Mouse (Mus musculus) splenic B cell, adult 2 months (primary cell): ENCODE measurements around the gene Ubn1.

Experiments
- DNase-seq: peaks from one replicate; pipeline ENCODE4 v3.0.0-alpha.2; 2011; ENCODE audit warnings: low read depth, low spot score
- H3K27me3 ChIP-seq: 2 replicates; pipeline ENCODE4 v1.6.1; 2012; ENCODE audit warnings: mild to moderate bottlenecking, low read length, moderate library complexity, mixed read lengths; ENCODE audit not compliant: control insufficient read depth, poor library complexity, insufficient read depth, severe bottlenecking
- H3K36me3 ChIP-seq: 2 replicates; pipeline ENCODE4 v1.6.1; 2012; ENCODE audit warnings: mild to moderate bottlenecking, low read length, moderate library complexity, mixed read lengths; ENCODE audit not compliant: control insufficient read depth, poor library complexity, insufficient read depth, severe bottlenecking

Gene Ubn1

DNA sequence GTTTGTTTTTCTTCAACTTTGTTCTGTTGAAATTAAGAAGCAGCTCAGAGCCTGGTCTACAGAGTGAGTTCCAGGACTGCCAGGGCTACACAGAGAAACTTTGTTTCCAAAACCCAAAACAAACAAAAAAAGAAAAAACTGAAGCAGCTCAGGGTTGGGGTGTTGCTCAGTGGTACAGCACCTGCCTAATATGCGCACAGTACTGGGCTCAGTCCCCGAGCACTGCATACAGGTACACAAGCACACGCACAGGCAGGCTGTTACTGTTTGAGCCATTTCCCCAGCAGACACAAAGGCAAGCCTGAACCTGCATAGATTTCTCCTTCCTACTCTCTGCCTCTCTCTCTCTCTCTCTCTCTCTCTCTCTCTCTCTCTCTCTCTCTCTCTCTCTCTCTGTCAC, 61.2 kb downstream of the Ubn1 start:
- Histone ChIP-seq H3K36me3 (no peaks in the 10 kb centered on the region), H3K27me3 (no peaks in the 10 kb centered on the region)
- no peak for DNase-seq

DNA sequence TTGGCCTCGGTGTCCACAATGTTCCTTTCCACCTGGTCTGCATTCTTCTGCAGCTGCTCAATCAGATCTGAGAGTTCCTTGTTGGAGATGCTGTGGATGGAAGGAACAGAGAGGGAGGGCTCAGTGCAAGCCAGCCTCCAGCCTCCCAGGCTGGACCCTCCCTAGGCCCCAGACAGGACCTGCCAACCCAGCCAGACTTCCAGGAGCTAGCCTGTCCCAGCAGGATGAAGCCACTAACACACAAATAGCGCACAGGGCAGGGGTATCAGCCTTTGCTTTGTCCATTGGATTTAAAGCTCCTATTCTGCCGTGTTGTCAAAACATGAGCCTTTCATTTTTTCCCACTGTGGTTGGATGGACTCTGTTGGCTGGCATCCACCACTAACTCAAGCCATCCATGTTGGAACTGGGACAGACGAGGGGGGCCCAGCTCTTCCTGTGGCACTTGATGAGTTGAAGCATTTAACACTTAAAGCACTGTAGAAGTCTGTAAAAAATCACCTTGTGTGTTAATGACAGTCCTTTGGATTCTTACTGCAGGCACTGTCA, 63.2 kb downstream of the Ubn1 start:
- Histone ChIP-seq H3K36me3 (no peaks in the 10 kb centered on the region), H3K27me3 (no peaks in the 10 kb centered on the region)
- DNase-seq, result no peak

DNA sequence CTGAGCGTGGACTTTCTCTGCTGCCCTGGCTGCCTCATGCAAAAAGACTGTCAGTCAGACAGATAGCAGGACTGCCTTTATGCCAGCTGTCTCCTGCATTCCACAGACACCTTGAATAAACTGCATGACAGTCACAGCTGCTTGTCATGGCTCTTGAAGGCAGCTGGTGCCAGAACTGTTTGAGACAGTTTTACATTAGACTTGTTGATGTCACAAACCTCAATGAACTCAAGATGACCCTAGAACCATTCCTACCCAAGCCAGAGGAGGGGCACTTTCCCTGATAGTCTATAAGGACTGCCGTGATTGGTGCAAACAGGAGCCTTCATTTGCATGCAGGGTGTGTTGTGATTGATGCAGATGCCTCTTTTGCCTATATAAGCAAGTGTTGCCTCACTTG, 63.7 kb downstream of the Ubn1 start:
- no peaks in the 10 kb centered on the region for H3K36me3 ChIP-seq
- no peaks in the 10 kb centered on the region for H3K27me3 ChIP-seq
- no peak for DNase-seq

DNA sequence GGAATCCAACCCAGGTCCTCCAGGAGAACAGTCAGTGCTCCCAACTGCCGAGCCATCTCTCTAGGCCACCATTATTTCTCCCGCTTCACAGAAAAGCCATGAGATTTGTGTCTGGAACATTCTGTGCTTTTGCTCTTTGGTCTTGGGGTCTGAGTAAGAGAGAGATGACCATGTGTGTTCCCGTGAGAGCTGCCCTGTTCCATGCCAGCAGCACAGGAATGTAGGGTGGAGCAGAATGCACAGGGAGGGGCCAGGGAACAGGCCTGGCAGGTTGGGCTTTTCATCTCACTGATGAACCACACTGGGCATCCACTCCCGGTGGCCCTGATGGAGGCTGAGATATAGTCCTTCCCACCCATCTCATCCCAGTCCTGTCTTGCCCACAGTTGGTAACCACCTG, 69.5 kb downstream of the Ubn1 start:
- DNase-seq, result no peak
- no peaks in the 10 kb centered on the region for H3K36me3 ChIP-seq
- no peaks in the 10 kb centered on the region for H3K27me3 ChIP-seq

DNA sequence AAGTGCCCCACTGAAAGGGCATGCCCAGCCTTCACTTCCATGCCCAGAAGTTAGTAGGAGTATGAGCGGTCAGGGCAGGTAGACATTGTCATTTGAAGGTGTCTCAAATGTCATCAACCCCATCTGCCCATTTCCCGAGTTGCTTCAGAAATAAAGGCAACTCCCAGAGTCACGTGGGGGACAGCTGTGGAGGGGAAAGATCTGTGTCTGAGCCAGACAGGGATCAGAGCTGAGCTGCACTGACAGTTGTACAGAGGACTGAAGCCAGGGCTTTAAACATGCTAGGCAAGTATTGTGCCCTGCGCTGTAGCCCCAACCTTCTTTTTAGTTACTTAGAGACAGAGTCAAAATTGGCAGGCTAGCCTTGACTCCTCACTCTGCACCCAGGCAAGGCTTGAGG, 70.0 kb downstream of the Ubn1 start:
- no peak for DNase-seq
- Histone ChIP-seq H3K36me3 (no peaks in the 10 kb centered on the region), H3K27me3 (no peaks in the 10 kb centered on the region)

DNA sequence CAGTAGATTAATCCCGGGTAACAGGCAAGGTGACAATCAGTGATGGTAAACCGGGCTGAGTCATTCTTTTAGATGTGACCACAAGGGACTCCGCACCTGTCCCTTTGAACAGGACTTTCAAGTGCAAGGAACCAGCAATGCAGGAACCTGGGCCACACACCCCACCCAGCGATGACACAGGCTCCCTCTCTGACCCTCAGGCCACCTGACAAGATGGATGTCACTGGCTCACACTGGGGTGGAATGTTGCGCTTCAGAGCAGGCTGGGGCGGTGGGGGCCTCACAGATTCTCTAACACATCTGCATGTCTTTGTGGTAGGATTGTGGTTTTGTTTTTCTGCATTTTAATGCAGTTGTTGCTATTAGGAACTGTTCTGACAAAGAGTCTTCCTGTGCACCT, 73.6 kb downstream of the Ubn1 start:
- Histone ChIP-seq H3K36me3 (no peaks in the 10 kb centered on the region), H3K27me3 (no peaks in the 10 kb centered on the region)
- DNase-seq, result peak; percentile 12

DNA sequence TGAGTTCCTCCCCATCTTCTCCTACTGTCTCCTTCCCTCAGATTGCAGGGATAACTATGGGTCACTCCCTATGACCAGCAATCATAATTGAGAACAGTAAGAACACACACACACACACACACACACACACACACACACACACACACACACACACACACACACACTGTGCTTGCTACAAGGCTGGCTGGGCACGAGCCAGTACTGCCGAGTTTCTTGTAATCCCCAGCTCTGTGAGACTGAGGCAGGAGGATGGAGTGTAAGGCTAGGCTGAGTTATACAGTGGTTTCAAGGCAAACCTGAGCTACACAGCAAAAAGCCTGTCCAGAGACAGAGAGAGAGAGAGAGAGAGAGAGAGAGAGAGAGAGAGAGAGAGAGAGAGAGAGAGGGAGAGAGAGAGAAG, 80.3 kb downstream of the Ubn1 start:
- DNase-seq, result no peak
- Histone ChIP-seq H3K27me3 (no peaks in the 10 kb centered on the region), H3K36me3 (no peaks in the 10 kb centered on the region)

DNA sequence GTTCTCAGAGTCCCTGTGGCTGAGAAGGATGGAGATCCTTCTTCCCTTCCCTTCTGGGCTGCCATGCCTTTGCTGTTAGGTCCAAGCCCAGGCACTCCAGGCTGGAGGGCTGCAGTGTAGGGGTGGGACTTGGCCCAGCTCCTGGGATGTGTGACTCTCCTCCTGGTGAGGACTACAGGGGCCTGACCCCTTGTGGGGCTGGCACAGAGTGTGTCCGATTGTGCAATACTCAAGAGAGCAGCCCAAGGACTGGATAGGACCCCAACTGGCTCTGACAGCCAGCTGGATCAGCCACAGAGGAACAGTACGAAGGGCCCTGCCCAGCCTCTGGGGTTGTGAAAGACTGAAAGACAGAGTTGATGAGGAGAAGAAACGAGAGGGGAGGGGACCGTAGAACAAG, 80.9 kb downstream of the Ubn1 start:
- no peak for DNase-seq
- H3K36me3 ChIP-seq, result no peaks in the 10 kb centered on the region
- H3K27me3 ChIP-seq, result no peaks in the 10 kb centered on the region

DNA sequence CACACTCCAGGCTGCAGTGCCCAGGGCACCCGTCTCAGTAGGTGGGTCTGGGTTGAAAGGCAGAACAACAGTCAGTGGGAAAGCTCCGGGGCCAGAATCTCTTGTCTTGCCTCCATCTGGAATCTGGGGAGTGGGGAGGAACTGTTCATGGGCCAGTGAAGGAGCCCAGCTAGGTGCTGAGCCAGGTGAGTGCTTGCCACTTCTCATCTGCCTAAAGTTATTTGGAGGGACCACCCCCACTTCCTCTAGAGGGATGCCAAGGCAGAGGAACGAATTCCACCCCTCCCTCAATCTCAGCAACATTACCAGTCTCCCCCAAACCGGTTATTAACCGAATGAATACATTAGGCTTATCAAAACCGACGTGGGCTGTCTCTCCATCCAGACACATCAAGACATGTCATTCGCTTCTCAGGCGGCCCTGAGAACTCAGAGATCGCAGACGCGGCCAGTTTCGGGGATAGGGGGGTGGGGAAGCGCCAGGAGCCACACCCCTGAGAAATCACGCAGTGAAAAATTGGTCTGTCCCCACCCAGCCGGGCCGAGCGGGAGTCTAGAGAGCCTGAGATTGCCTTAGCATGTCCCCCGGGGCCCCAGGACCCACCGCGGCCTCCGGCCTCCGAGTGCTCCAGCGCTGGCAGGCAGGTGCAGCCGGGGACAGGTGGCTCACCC, 81.5 kb downstream of the Ubn1 start:
- Histone ChIP-seq H3K36me3 (no peaks in the 10 kb centered on the region), H3K27me3 (no peaks in the 10 kb centered on the region)
- DNase-seq, result peak; percentile 18

DNA sequence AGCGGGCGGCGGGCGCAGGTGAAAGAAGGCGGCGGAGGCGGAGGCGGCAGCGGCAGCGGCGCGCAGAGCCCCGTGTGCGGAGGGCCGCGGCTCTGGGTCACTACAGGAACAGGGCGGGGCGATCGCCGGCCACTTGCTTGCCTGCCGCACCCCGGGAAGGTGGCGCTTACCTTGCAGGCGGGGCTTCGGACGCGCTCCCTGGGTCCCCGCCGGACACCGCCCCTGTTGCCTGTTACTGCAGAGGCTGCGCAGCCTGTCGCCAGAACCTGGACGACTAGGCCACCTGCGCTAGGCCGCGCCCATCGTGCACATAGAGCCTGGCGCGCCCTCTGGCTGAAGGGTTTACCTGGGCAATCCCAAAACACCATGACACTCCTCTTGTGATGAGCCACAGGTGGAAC, 82.5 kb downstream of the Ubn1 start, which contains the start of gene Ppl:
TSS of gene Ppl (minus strand) at position 21 of the 401 bp plus-strand sequence.
- DNase-seq, result peak; percentile 53
- H3K27me3 ChIP-seq, result no peaks in the 10 kb centered on the region
- H3K36me3 ChIP-seq, result no peaks in the 10 kb centered on the region

DNA sequence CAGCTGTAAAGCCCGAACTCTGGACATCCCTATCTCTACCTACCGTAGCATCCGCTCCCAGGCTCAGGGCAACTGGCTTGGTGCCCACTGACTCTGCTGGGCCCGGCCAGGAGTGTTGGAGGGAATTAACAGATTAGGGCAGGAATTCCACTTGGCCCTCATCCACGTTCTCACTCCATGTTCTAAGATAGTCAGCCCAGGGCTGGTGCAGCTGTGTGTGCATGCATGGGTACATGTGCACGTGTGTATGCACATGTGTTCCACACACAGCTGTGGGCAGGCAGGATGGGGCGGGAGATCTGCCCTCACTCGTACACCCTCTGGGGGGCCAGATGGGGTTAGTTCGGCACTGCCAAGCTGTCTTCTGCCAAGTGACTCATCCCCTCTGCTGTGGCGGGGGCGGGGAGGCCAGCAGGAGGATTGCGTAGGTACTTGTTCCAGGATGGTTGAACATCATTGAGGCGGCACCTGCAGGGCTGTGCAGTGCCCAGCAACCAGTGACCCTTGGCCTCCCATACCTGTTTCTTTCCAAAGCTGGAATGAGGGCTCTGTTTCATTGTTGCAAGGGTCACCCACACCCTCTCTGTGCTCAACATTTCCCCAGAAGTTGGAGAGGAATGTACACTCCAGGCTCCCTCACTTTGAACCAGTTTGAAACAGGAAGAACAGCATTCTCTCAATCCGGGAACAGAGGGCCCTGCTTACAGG, 84.9 kb downstream of the Ubn1 start:
- H3K27me3 ChIP-seq, result no peaks in the 10 kb centered on the region
- no peaks in the 10 kb centered on the region for H3K36me3 ChIP-seq
- DNase-seq, result no peak

DNA sequence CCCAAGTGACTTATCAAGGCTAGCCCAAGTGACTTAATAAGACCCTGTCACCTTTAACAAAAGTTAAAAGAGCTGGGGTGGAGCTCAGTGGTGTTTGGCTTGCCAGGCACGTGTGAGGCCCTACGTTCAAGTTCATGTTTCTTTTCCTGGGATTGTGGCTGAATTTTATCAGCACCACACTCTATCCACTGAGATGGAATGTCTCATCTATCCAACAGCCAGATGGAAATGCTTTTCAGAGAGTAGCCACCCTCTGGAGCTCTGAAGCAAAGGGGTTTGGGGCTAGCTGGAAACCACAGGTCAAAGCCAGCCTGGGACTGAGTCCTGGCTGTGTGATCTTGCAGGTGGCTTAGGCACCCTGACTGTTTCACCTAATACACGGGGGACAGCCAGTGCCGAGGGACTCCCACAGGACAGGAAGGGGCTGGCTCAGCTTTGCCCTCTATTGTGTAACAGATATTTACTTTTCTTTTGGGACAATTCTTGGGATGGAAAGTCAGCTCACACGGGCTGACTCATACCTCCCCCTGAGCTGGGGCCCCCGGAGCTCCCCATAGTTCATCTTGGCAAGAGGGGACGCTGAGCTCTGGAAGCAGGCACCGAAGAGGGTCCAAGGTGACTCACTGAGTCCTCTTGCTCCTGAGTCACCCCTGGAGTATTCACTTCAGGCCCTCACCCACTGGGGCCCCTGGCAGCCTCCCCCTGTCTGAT, 85.8 kb downstream of the Ubn1 start:
- Histone ChIP-seq H3K27me3 (no peaks in the 10 kb centered on the region), H3K36me3 (no peaks in the 10 kb centered on the region)
- DNase-seq, result no peak
